Mouse (Mus musculus) hindbrain, embryonic 12.5 days (tissue): Measurements from ENCODE around the gene Ror2. TPM values are rescaled to one million over a fixed set of nuclear protein-coding genes. Genes with fewer than 3 reads are reported as not detected.

Source experiments
- ATAC-seq: fragments of 200-750 bp; cut with Nextera tagmentation; 2 replicates; pipeline ENCODE4 v1.8.0; 2017; ENCODE audit warnings: moderate TSS enrichment; ENCODE audit not compliant: low FRiP score
- H3K27ac ChIP-seq: fragments of 300-500 bp; sonication (generic); 2 replicates; pipeline ENCODE4 v1.5.1; 2016; ENCODE audit warnings: mild to moderate bottlenecking
- H3K27me3 ChIP-seq: fragments of 300-500 bp; sonication (generic); 2 replicates; pipeline ENCODE4 v1.6.1; 2016; ENCODE audit warnings: mild to moderate bottlenecking
- H3K36me3 ChIP-seq: fragments of 300-500 bp; sonication (generic); 2 replicates; pipeline ENCODE4 v1.6.1; 2016; ENCODE audit warnings: mild to moderate bottlenecking
- H3K4me1 ChIP-seq: fragments of 300-500 bp; sonication (generic); 2 replicates; pipeline ENCODE4 v1.6.1; 2016
- H3K4me2 ChIP-seq: fragments of 300-500 bp; sonication (generic); replicated peaks from 2 replicates; pipeline ENCODE4 v1.6.1; 2016; ENCODE audit warnings: mild to moderate bottlenecking
- H3K4me3 ChIP-seq: fragments of 300-500 bp; sonication (generic); 2 replicates; pipeline ENCODE4 v1.5.1; 2016; ENCODE audit warnings: mild to moderate bottlenecking
- H3K9ac ChIP-seq: fragments of 300-500 bp; sonication (generic); 2 replicates; pipeline ENCODE4 v1.6.1; 2016; ENCODE audit warnings: mild to moderate bottlenecking, moderate library complexity
- H3K9me3 ChIP-seq: fragments of 300-500 bp; sonication (generic); replicated peaks from 2 replicates; pipeline ENCODE4 v1.6.1; 2016; ENCODE audit warnings: mild to moderate bottlenecking
- WGBS: fragments of 180-500 bp; shearing (Covaris S2); methylation state at CpG from one replicate; pipeline ENCODE4 v1.1.7; 2016; 5-methylcytosine and 5-hydroxymethylcytosine counted together
- polyA plus RNA-seq: library from polyadenylated mRNA; unstranded; fragments of >200 nt; fragmentation: Nextera tagmentation; extraction: Ambion mirVana; gene quantifications from 2 replicates; pipeline ENCODE4 v1.2.1, GENCODE M21; 2016

Gene Ror2
- polyA plus RNA-seq, 1 experiment from 2014 or later = 17.8 TPM

DNA sequence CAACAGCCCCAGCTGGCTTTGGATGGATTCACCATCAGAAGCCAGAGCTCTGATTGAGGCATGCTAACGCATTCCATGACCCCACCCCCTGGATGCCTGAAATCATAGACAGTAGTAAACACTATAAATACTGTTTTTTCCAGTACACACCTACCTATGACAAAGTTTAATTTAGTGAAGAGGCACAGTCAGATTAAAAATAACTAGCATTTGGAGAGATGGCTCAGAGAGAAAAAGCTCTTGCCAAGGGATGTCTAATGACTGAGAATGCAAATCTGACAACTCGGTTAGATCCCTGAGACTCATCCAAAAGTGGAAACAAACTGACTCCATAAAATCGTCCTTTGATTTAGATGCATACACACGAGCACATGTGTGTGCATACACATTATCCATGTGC lies 15.4 kb downstream of the Ror2 start:
- H3K4me2 ChIP-seq = no peak overlapping the region
- WGBS = 87% methylated on average over 4 of the region's 4 CpGs
- ATAC-seq = no peak
- no peak overlapping the region for H3K9ac ChIP-seq
- H3K4me3 ChIP-seq = no peak overlapping the region
- H3K9me3 ChIP-seq = no peaks in the 10 kb centered on the region
- peaks cover 8% of the 10 kb centered on the region; the same call in 1 of the 2 replicates for H3K4me1 ChIP-seq
- no peaks in the 10 kb centered on the region for H3K36me3 ChIP-seq
- H3K27ac ChIP-seq = no peak overlapping the region
- no peaks in the 10 kb centered on the region for H3K27me3 ChIP-seq

DNA sequence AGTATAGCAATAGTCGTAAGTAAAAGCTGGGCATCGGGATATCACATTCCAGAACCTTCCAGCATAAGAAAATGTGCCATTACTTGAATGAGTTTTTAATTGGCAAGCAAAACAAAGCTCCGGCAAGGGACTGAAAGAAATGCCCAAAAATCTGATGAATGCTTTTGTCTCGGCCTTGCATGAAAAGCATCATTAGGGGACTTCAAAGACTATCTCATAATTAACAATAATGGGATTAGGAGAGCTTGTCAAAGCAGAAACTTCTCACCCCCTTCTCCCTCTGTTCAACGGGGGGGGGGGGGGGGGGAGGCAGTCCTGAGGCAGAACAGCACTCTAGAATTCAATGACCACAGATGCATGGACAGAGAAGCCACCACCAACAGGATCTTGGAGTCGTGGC lies 17.4 kb downstream of the Ror2 start:
- H3K4me2 ChIP-seq = no peak overlapping the region
- no peak for ATAC-seq
- H3K27me3 ChIP-seq = no peaks in the 10 kb centered on the region
- no peaks in the 10 kb centered on the region for H3K9me3 ChIP-seq
- 61% methylated on average over 5 of the region's 6 CpGs for WGBS
- peaks cover 8% of the 10 kb centered on the region; the same call in 1 of the 2 replicates for H3K4me1 ChIP-seq
- no peak overlapping the region for H3K4me3 ChIP-seq
- H3K27ac ChIP-seq = no peak overlapping the region
- no peak overlapping the region for H3K9ac ChIP-seq
- no peaks in the 10 kb centered on the region for H3K36me3 ChIP-seq

DNA sequence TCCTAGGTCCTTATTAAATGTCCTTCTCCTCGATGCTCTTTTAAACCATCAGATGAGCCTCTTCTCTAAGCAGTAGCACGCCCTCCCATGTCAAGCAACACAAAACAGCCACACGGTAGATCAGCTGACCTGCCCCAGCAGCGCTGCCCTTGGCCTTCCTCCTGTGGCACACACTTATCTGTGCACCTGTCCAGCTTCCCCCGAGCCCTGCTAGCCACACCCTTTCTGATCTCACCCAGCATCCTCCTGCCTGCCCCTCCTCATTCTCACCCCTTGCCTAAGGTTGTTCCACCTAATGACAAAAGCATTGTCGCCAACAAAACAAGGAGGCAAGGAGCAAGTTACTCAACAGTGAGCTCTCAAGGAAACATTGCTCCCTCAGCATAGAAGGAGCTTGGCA lies 18.1 kb downstream of the Ror2 start:
- ATAC-seq = no peak
- WGBS = 81% methylated on average over 6 of the region's 6 CpGs
- Histone ChIP-seq H3K9me3 (no peaks in the 10 kb centered on the region), H3K27me3 (no peaks in the 10 kb centered on the region), H3K27ac (no peak overlapping the region), H3K9ac (no peak overlapping the region), H3K4me3 (no peak overlapping the region), H3K4me1 (peaks cover 8% of the 10 kb centered on the region; the same call in 1 of the 2 replicates), H3K4me2 (no peak overlapping the region), H3K36me3 (no peaks in the 10 kb centered on the region)

DNA sequence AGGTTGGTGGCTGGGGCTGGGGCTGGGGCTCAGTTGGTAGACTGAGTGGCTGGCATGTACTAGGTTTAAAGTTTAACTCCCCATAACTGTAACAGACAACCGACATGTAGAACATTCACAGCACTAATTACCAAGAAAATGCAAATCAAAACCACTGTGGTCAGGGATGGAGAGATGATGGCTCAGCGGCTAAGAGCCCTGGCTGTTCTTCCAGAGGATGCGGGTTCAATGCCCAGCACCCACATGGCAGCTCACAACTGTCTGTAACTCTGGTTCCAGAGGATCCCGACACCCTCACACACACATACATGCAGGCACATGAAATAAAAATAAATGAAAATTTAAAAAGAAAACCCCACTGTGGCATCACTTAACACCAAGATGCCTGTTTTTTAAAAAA lies 18.8 kb downstream of the Ror2 start:
- WGBS = 89% methylated on average over 4 of the region's 4 CpGs
- no peak for ATAC-seq
- Histone ChIP-seq H3K4me3 (no peak overlapping the region), H3K9me3 (no peaks in the 10 kb centered on the region), H3K27me3 (no peaks in the 10 kb centered on the region), H3K36me3 (no peaks in the 10 kb centered on the region), H3K9ac (no peak overlapping the region), H3K4me1 (peaks cover 10% of the 10 kb centered on the region; the same call in 1 of the 2 replicates), H3K4me2 (no peak overlapping the region), H3K27ac (0 out of 2 replicates have a peak overlapping the region, but pooled peaks have one; percentile 30)

DNA sequence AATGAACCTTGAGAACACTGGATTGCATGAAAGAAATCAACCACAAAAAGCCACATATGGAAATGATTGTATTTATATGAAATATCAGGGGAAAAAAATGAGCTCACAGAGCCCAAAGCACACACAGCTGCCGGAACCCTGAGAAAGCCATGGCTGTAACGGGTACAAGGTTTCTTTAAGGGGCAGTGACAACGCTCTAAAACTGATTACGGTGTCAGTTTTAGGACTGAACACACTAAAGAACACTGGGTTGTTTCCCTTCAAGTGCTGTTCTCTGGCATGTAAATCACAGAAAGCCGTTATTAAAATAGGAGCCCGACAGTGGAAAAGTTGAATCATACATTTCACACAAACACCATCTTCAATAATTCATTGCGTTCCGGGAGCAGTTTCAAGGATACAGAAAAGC lies 19.4 kb downstream of the Ror2 start:
- ATAC-seq = no peak
- Histone ChIP-seq H3K27me3 (no peaks in the 10 kb centered on the region), H3K4me2 (no peak overlapping the region), H3K4me3 (no peak overlapping the region), H3K9ac (no peak overlapping the region), H3K27ac (0 out of 2 replicates have a peak overlapping the region, but pooled peaks have one; percentile 30), H3K36me3 (no peaks in the 10 kb centered on the region), H3K9me3 (no peaks in the 10 kb centered on the region), H3K4me1 (peaks cover 10% of the 10 kb centered on the region; the same call in 1 of the 2 replicates)
- 81% methylated on average over 8 of the region's 8 CpGs for WGBS

DNA sequence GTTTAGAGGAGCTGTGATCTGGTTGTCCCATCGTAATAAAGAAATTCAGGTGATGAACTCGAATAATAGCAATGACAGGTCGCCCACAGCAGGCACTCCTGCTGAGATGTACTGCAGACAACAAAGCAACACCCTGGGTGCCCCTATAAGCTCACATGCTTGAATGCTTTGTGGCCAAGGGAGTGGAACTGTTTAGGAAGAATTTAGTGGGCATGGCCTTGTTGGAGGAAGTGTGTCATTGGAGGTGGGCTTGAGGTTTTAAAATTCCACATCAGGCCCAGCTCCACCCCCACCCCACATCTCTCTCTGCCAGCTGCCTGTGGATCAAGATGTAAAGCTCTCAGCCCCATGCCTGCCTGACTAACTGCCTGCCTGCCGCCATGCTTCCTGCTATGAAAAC lies 21.0 kb downstream of the Ror2 start:
- H3K9ac ChIP-seq = no peak overlapping the region
- peaks cover 17% of the 10 kb centered on the region for H3K4me1 ChIP-seq
- H3K27me3 ChIP-seq = no peaks in the 10 kb centered on the region
- 86% methylated on average over 4 of the region's 4 CpGs for WGBS
- H3K4me2 ChIP-seq = no peak overlapping the region
- H3K27ac ChIP-seq = no peak overlapping the region
- no peaks in the 10 kb centered on the region for H3K36me3 ChIP-seq
- no peak for ATAC-seq
- no peaks in the 10 kb centered on the region for H3K9me3 ChIP-seq
- H3K4me3 ChIP-seq = no peak overlapping the region

DNA sequence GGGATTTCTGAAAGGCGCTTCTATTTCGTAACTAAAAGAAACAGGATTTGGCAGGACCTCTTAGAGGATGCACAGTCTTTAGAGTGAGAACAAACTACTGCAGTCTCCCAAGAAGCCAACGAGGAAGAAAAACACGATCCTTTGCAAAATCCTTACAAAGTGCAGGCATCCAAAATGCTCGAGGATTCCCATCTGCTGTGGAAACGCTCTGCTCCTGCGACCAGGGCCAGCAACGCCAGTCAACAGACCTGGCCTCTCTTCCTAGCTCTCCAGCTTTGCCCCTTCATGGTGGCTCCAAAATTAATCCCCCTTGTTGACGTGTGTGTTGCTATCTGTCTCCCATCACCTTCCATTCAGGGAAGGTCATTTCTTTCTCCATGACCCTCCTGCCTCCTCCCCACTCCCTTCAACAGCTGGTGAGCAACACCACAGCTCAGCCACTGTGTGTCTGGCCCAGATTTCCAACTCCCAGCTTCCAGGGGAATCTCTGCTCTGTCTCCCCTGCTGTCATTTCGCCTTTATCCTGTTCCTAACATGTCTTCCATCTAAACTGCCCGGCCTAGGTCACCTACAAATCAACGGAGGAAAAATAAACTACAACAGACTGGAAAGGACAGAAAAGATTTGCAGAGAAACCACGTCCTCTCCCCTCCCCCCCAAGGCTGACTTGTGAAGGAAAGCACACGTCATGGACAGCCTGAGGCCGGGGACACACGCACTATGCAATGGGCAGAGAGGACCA lies 23.2 kb downstream of the Ror2 start:
- Histone ChIP-seq H3K9me3 (no peaks in the 10 kb centered on the region), H3K27ac (no peak overlapping the region), H3K4me1 (peaks cover 15% of the 10 kb centered on the region), H3K27me3 (no peaks in the 10 kb centered on the region), H3K4me3 (no peak overlapping the region), H3K36me3 (no peaks in the 10 kb centered on the region), H3K9ac (no peak overlapping the region), H3K4me2 (no peak overlapping the region)
- no peak for ATAC-seq
- WGBS = 81% methylated on average over 16 of the region's 16 CpGs

DNA sequence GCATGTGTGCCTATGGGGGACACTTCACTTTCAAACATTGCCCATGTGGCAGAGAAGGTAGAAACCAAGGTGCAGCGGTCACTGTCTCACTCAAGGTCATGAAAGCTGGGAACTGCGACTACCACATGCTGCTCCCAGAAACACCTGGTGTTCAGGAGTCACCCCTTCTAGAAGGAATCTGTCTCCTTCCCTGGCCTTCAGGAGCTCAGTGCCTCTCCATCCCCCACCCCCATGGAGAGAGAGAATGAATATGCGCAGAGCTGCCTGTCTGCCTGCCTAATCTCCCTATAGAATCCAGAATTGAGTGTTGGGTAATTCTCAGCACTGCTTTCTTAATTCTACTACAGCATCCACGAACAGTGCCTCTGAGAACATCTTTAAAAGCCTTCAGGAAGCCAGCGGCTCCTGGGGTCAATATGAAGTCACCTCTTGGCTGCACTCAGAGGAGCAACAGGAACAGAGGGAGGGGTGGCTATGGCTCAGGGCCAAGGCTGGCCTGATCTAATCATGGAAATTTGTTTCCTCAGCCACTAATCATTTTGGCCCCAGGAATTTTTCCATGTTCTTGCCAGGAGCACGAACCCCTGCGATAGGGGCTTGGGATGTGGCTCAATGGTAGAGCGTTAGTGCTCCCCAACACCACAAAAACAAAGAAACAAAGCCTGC lies 24.7 kb downstream of the Ror2 start:
- Histone ChIP-seq H3K9me3 (no peaks in the 10 kb centered on the region), H3K36me3 (no peaks in the 10 kb centered on the region), H3K4me3 (no peak overlapping the region), H3K27me3 (no peaks in the 10 kb centered on the region), H3K27ac (no peak overlapping the region), H3K4me1 (peaks cover 12% of the 10 kb centered on the region), H3K9ac (no peak overlapping the region), H3K4me2 (no peak overlapping the region)
- 63% methylated on average over 8 of the region's 8 CpGs for WGBS
- ATAC-seq = no peak

DNA sequence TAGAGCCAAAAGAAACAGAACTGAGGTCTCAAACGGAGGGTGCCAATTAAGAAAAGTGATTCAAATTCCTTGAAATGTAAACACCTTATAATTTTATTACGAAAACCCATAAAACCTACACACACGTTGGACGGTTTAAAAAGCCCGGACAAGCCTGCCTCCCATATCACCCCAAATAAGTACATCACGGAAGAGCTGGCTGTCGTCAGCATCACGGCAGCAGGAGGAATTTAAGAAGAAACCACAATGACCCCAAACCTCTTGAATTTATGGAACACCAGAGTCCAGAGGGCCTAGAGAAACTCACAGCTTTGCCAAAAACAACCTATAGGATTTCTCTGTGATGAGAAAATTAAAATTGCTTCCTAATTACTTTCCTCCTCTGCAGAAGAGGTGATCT lies 27.0 kb downstream of the Ror2 start:
- ATAC-seq = no peak
- Histone ChIP-seq H3K9ac (no peak overlapping the region), H3K27me3 (no peaks in the 10 kb centered on the region), H3K36me3 (no peaks in the 10 kb centered on the region), H3K4me2 (no peak overlapping the region), H3K9me3 (no peaks in the 10 kb centered on the region), H3K4me1 (peaks cover 9% of the 10 kb centered on the region), H3K4me3 (no peak overlapping the region), H3K27ac (no peak overlapping the region)
- WGBS = 76% methylated on average over 8 of the region's 8 CpGs

DNA sequence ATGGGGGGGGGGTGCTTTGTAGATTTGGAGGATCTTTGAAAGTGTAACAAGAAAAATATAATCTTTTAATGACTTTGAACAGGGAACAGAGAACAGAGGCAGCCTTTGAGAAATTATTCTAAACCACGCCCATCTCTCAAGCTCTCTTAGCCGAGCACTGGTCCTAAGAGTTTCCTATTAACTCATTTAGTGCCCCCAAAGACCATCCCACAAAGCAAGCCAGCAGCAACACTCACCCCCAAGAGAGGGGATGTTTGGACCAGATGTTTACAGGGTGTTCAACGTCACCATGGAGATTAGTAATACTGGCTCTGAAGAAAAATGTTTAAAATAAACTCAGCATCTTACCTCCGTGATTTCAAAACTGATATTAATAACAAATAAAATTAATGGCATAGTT lies 27.4 kb downstream of the Ror2 start:
- Histone ChIP-seq H3K9ac (no peak overlapping the region), H3K36me3 (no peaks in the 10 kb centered on the region), H3K4me3 (no peak overlapping the region), H3K4me2 (no peak overlapping the region), H3K9me3 (no peaks in the 10 kb centered on the region), H3K27me3 (no peaks in the 10 kb centered on the region), H3K27ac (no peak overlapping the region), H3K4me1 (peaks cover 9% of the 10 kb centered on the region)
- no peak for ATAC-seq
- WGBS = 63% methylated on average over 4 of the region's 4 CpGs

DNA sequence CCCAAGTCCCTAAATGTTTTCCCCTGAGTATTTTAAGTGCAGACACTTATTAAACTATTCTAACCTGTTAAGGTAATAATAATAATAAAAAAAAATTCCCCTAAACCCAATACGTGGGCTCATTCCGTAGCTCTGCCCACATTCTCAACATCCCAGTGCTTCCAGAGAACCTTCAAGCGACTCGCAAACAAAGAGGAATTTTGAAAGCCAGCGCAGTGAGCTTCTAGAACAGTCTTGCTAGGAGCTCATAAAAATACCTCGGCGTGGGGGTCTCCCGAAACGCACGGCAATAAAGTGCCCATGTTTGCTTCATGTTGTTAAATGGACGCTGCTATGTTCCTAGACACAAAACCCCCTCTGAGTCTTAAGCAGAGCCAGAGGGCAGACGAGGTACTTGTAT lies 32.7 kb downstream of the Ror2 start:
- H3K4me1 ChIP-seq = peaks cover 9% of the 10 kb centered on the region; the same call in 1 of the 2 replicates
- H3K9ac ChIP-seq = no peak overlapping the region
- H3K36me3 ChIP-seq = no peaks in the 10 kb centered on the region
- ATAC-seq = no peak
- no peak overlapping the region for H3K4me2 ChIP-seq
- whole genome bisulfite sequencing = 93% methylated on average over 12 of the region's 12 CpGs
- no peak overlapping the region for H3K4me3 ChIP-seq
- H3K27ac ChIP-seq = no peak overlapping the region
- no peaks in the 10 kb centered on the region for H3K27me3 ChIP-seq
- H3K9me3 ChIP-seq = no peaks in the 10 kb centered on the region

DNA sequence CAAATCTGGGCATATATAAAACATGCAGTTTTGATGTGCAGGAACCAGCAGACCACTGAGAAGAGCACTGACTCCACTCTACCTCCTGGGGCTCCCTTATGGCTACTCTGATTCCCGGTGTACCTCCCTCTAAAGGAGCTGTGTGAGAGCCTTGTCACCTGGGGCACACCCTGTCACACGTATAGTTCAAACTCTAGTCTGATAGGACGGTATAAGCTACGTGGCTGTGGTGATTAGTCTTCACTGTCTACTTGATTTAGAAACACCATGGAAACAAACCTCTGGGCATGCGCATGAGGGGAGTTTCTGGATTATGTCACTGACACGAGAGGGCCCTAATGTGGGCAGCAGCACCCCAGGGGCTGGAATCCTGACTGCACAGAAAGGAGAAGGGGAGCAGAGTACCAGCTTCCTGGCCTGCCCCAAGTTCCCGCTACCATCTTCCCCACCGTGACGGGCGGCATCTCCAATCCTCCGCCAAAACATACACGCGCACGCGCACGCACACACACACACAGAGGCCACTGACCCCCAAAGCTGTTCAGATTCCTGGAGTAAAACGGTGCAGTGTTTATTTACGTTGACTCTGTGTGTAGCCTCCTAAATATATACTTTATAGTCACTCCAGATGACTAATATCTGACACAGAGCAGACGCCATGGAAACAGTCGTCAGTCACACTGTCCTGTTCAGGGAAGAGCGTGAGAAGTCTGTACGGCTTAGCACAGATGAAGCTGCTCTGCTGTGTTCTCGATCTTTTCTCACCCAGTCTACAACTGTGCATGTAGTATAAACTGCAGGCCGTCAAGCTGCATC lies 37.1 kb downstream of the Ror2 start:
- Histone ChIP-seq H3K9me3 (no peaks in the 10 kb centered on the region), H3K4me3 (no peak overlapping the region), H3K4me2 (no peak overlapping the region), H3K27ac (no peak overlapping the region), H3K9ac (no peak overlapping the region), H3K36me3 (no peaks in the 10 kb centered on the region), H3K4me1 (peaks cover 12% of the 10 kb centered on the region; the same call in 1 of the 2 replicates), H3K27me3 (no peaks in the 10 kb centered on the region)
- WGBS = 73% methylated on average over 24 of the region's 24 CpGs
- no peak for ATAC-seq
